Mouse (Mus musculus): Measurements from ENCODE around the gene Dad1.
"Not testable (repeated sequence)": the region's sequence is repeated elsewhere in the genome, so short reads cannot be mapped to it uniquely, and the experiment has no call there.

Gene Dad1

DNA sequence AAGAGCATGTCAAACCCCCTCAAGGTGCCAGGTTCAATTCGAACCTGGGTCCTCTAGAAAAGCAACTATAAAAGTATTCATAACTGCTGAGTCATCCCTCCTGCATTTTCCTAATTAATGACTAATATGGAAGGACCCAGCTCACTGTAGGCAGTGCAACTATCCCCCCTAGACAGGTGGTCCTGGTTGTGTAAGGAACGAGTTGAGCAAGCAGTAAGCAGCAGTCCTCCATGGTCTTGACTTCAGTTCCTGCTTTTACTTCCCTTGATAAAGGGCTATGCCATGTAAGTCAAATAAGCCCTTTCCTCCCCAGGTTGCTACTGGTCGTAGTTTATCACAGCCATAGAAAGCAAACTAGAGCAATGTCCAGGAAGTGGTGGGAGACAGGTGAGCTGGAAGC is 7.7 kb downstream of the Dad1 start:
- DNase-seq (ENCODE audit: low read depth, low spot score) = no peak

- DNase-seq (ENCODE audit: low read depth, low spot score) = no peak
Observed at GRCm38 (mm10) chr14:54244183-54244582, 9.7 kb downstream of the Dad1 start.

DNA sequence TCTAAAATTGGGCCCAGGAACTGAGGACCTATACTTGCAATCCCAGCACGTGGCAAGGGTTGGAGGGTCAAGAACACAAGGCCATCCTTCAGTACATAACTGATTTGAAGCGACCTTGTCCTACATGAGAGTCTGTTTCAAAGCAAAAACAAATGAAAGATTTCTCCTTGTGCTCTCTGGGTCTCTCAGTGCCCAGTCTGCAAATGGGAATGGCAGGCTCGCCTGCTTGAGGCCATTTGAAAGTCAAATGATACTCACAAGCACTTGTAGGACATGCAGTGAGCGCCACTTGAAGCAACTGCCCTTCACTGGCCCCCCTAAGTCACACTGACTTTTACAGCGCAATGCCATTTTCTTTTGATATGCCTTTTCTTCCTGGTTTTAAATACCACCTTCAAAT is 13.4 kb downstream of the Dad1 start:
- no peak for DNase-seq (ENCODE audit: low read depth, low spot score)

DNA sequence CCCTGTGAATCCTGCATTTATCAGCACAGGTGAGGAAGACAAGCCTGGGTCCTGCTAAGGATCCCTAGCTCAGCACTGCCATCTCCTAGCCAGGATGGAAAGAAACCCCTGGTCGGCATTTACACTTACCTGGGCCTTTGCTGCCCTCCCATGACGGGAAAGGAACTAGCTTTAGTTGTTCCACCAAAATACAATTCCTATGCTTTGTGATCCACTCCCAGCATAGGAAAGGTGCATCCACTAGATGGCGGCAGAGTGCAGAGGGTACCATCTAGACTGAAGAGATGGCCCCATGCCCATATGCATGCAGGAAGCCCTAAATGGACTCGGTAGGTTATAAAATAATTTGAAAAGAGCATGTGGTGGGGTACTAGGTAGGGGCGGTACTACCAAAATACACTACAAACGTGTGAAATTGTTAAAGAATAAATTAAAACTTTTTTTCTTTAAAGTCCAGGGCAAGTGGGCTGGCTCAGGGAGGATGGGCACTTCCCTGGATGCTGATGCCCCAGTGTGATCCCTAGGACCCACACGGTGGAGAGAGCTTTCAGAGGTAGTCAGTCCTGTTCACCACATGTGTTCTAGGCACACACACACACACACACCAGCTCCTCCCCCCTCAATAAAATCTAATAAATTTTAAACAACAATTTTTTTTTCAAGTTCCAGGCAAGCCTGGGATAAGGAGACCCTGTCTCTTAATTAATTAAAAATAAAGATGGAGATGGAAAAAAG is 14.7 kb downstream of the Dad1 start:
- DNase-seq (ENCODE audit: low read depth, low spot score) = peak; percentile 86

DNA sequence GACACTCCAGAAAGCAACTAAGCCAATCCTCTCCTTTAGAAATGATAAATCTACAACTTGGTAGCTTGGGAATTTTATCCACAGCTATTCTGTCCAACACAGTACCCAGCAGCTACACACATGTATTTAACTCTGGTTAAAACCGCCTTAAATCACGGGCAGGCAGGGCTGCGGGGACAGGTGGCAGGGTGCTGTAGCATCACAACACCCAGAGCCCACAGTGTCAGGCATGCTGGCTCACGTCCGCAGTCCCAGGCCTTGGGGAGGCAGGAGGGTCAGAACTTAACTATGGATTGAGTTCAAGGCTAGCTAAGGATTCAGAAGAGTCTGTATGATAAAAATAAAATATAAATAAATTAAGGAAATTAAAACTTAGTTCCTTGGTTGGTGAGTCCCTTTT is 17.0 kb downstream of the Dad1 start:
- no peak for DNase-seq (ENCODE audit: low read depth, low spot score)

DNA sequence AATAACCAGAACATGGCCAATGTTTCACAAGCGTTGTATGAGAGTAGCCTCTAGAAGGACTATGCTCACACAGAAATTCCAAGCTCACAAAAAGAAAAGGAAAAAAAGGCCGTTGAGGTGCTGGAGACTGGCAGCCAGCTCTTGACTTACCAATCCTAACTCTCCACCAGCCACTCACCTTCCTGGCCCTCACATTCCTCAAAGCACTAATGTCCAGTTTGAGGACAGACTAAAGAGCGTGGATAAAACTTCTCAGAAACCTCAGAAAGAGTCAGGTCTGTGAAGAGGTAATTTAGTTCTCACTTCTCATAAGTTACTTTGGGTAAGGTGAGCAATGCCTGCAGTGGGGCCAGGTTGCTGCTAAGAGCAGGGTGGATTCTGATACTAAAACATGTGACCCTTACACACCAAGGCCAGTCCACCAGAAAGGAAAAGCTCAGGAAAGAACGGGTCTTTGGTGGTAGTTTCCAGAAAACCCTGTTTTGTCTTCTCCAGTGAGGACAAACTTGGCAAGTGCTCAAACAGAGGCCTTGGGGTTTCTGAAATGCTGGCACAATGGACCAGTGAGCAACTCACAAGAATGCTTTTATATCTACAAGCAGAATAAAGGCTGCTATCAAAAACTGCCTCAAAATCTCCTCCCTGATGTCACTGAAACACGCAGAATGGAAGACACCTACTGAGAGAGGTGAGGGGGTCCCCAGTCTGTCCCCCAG is 17.9 kb downstream of the Dad1 start:
- DNase-seq (ENCODE audit: low read depth, low spot score) = no peak

- DNase-seq (ENCODE audit: low read depth, low spot score) = no peak
Observed at GRCm38 (mm10) chr14:54234231-54235040, 19.5 kb downstream of the Dad1 start.

DNA sequence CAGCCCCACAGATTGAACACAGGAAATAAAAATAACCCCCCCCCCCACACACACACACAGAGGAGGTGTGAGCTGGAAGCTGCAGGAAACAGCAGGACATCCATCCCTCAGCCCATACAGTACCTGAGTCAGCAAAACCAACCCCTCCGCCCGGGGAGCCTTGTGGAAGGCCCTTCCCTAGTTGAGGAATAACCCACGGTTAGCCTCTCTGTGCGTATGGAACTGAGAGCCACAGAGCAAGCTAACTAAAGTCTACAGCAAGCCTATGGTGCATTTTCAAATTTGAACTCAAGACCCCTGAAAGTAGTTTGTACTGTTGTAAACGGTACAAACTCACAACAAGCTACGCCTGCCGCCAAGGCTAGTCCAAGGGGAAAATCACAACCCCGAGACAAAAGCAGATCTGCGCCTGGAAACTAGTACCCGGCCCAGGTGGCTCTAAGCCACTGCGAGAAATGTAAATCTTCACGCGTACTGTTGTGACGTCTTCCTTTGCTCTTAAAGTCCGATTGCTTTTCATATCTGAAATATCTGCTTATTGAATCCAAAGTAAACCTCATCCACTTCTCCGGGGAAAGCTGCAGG is 20.3 kb downstream of the Dad1 start:
- DNase-seq (ENCODE audit: low read depth, low spot score) = no peak

- peak; percentile 40 for DNase-seq (ENCODE audit: low read depth, low spot score)
Observed at GRCm38 (mm10) chr14:54232811-54233558, 20.9 kb downstream of the Dad1 start.

GRCm38 (mm10) chr14:54232143-54232542 is 21.8 kb downstream of the Dad1 start:
- DNase-seq (ENCODE audit: low read depth, low spot score) = no peak

- peak; percentile 35 for DNase-seq (ENCODE audit: low read depth, low spot score)
Observed at GRCm38 (mm10) chr14:54231176-54231956, 22.5 kb downstream of the Dad1 start.

DNA sequence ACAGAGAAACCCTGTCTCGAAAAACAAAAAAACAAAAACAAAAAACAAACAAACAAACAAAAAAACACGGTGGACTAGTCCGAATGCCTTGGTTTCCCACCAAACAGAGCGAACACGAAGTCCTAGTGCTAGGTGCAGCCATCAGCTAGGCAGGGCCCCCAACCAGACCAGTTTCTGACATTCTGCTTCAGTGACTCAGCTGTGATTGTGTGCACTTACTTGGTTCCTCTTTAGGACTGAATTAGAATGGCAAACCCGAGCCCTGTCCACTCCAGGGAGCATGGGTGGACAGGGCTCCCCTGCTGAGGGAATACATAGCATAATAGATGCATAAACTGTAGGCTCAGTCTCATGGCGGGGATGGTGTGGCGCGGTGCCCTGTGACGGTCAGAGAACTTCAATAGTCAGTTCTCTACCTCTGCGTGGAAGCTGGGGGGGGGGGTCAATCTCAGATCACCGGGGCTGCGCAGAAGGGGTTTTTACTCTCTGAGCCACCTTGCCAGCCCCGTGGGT is 23.2 kb downstream of the Dad1 start:
- no peak for DNase-seq (ENCODE audit: low read depth, low spot score)

DNA sequence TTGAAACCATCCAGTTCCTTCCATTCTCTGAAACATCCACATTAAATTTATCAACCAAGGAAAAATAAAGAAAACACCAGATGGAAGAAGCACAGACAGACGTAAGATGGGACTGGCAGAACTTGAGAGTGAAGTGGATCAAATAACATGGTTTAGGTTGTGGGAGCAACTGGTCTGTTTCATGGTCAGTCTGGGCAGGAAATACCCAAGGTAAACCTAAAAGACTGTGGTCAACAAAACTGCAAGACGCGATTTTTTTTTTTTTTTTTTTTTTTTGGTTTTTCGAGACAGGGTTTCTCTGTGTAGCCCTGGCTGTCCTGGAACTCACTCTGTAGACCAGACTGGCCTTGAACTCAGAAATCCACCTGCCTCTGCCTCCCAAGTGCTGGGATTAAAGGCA is 24.1 kb downstream of the Dad1 start:
- DNase-seq (ENCODE audit: low read depth, low spot score) = not testable (repeated sequence)

GRCm38 (mm10) chr14:54228933-54229713 is 24.8 kb downstream of the Dad1 start:
- peak; percentile 63 for DNase-seq (ENCODE audit: low read depth, low spot score)

- DNase-seq (ENCODE audit: low read depth, low spot score) = peak; percentile 21
Observed at GRCm38 (mm10) chr14:54228501-54228900, 25.4 kb downstream of the Dad1 start.

- DNase-seq (ENCODE audit: low read depth, low spot score) = peak; percentile 76
Observed at GRCm38 (mm10) chr14:54227911-54228451, 25.9 kb downstream of the Dad1 start.

DNA sequence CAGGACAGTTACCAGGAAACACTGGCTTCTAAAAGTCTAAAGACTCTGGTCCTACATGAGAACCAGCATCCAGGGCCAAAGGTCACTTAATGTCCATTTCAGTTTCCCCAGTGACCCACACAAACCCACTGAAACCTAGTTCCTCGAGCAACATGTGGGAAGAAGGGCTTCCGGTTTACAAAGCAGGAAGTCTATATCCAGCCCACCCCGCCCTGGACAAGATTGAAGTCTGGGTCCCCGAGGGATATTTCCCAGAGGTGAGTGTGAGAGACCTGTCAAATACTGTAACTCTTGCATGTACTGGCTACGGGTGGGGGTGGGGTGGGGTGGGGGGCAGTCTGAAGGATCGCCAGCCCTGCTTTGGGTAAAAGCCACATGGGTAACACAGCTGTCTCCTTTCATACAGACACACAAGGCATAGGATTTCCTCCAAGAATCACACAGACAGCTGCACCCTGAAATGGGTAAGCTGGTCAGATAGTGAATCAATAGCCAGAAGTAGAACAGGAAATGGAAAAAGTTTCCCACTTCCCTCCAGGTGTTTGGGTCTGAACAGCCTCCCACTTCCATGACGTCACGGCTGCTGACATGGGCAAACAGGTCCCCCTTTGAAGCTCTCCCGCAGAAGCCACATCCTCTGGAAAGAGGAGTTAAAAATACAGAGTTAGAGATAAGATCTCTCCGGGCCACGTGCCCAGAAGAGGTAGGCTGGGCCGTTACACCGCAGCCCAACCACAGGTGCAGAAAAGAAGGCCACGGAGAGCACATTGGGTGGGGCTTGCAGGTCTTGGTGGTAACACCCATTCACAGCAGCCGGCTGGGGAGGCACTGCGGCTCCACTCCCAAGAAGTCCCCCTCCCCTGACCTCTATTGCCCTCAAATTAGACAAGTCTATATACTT is 26.7 kb downstream of the Dad1 start:
- DNase-seq (ENCODE audit: low read depth, low spot score) = peak; percentile 42

GRCm38 (mm10) chr14:54225725-54226124 is 28.2 kb downstream of the Dad1 start:
- DNase-seq (ENCODE audit: low read depth, low spot score) = no peak

Data from ZHBTc4 (cell line).